Mouse (Mus musculus) spleen, adult 2 months (tissue): Measurements from ENCODE around the gene Spns3.

ENCODE experiments used
- CTCF ChIP-seq: fragments of 200-500 bp; IDR thresholded peaks from 2 replicates; pipeline ENCODE4 v1.5.1; 2011; ENCODE audit warnings: mild to moderate bottlenecking, inconsistent platforms; ENCODE audit not compliant: insufficient read depth, insufficient read length, insufficient replicate concordance; ENCODE audit errors: extremely low read depth
- POLR2A ChIP-seq: fragments of 200-500 bp; IDR thresholded peaks from 2 replicates; pipeline ENCODE4 v1.6.1; 2011; ENCODE audit warnings: low read depth, low read length, inconsistent platforms

GRCm38 (mm10) chr11:72586570-72586969 is 36.3 kb upstream of the Spns3 start:
- TF ChIP-seq POLR2A (no peak), CTCF (no peak)
